Mouse (Mus musculus): ENCODE results near the gene Zdhhc19.

Zdhhc19 gene

GRCm38 (mm10) chr16:32610460-32611255 lies 114.6 kb downstream of the Zdhhc19 start:
- DNase-seq, result peak; percentile 16 to 20

Data from cerebellum, postnatal 10 days (tissue).